Mouse (Mus musculus): ENCODE measurements around the gene Gabbr2. TPM values are rescaled to one million over a fixed set of nuclear protein-coding genes. Genes with fewer than 3 reads are reported as not detected.

Gabbr2 gene
- polyA plus RNA-seq, 1 experiment from 2014 or later = 3.0 TPM

GRCm38 (mm10) chr4:46675272-46675785 lies 316.3 kb downstream of the Gabbr2 start:
- Histone ChIP-seq H3K27ac (no peak overlapping the region), H3K9ac (no peak overlapping the region), H3K4me1 (no peaks in the 10 kb centered on the region), H3K4me2 (replicated peaks) (no peak overlapping the region), H3K4me3 (no peak overlapping the region), H3K36me3 (no peaks in the 10 kb centered on the region), H3K9me3 (no peaks in the 10 kb centered on the region), H3K27me3 (replicated peaks) (no peaks in the 10 kb centered on the region)
- WGBS = 84% methylated on average over 11 of the region's 11 CpGs
- ATAC-seq (ENCODE audit: low FRiP score, low read depth) = no peak

DNA sequence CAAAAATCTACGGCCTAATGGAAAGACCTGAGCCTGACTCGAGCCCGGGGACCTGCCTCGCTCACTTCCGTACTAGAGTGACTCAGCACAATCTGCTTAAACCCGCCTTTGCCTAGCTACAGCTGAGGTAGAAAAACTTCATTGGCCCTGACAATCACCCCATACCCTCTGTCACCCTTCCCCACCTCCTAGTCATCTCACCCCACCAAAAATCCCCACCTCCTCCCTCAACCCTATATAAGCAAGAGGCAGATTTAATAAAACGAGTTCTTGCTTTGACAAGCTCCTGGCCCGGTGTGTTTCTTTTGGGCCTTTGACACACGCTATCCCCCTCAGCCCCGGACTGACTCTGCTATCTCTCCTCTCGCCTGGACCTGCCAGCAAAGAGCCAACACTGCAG lies 323.1 kb downstream of the Gabbr2 start:
- no peaks in the 10 kb centered on the region for H3K27me3 ChIP-seq (replicated peaks)
- no peak for ATAC-seq (ENCODE audit: low FRiP score, low read depth)
- no peak overlapping the region for H3K4me2 ChIP-seq (replicated peaks)
- no peak overlapping the region for H3K27ac ChIP-seq
- H3K4me1 ChIP-seq = peaks cover 14% of the 10 kb centered on the region
- H3K4me3 ChIP-seq = no peak overlapping the region
- no peaks in the 10 kb centered on the region for H3K9me3 ChIP-seq
- 70% methylated on average over 11 of the region's 11 CpGs for WGBS
- H3K9ac ChIP-seq = no peak overlapping the region
- H3K36me3 ChIP-seq = no peaks in the 10 kb centered on the region

DNA sequence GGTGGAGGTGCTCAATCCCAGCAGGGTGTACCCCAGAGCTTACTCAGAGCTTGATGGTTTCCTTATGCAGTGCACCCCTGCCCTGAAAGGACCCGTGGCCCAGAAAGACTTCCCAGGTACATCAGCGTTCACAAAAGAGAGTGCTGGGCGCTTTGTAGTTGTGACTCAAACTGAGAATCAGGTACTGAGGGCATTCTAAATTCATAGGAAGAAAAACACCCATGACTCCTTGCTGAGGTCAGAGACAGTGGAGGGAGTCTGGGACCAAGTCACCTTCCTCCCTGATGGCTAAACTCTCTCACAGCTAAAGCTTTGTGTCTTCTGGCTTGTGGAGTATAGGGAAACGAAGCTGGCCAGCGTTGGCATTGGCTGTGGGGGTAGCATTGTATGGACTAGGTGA lies 325.3 kb downstream of the Gabbr2 start:
- no peak overlapping the region for H3K9ac ChIP-seq
- no peak overlapping the region for H3K27ac ChIP-seq
- no peak overlapping the region for H3K4me3 ChIP-seq
- H3K27me3 ChIP-seq (replicated peaks) = no peaks in the 10 kb centered on the region
- WGBS = 70% methylated on average over 5 of the region's 5 CpGs
- peaks cover 19% of the 10 kb centered on the region for H3K4me1 ChIP-seq
- ATAC-seq (ENCODE audit: low FRiP score, low read depth) = no peak
- H3K36me3 ChIP-seq = no peaks in the 10 kb centered on the region
- no peaks in the 10 kb centered on the region for H3K9me3 ChIP-seq
- H3K4me2 ChIP-seq (replicated peaks) = no peak overlapping the region

DNA sequence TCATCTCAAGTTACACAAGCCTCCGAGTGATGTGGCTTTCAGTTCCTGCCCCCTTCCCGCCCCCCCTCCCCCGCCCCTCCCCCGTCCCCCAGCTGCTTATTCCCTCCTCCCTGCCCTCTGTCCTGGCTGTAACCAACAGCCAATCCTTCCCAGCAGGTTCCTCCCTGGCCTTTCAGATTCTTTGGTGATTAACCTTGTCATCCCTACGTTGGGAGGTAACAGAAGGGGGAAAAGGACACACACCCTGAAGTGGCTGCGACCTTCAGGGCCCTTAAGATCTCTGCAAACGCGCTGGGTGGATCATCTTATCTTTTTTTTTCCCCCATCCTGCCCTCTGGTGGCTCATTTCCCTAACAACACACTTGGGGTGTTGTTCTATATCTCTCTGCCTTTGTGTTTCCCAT lies 326.3 kb downstream of the Gabbr2 start:
- H3K4me2 ChIP-seq (replicated peaks) = peak overlapping the region; percentile 70
- H3K4me3 ChIP-seq = no peak overlapping the region
- peaks cover 19% of the 10 kb centered on the region for H3K4me1 ChIP-seq
- H3K27me3 ChIP-seq (replicated peaks) = no peaks in the 10 kb centered on the region
- H3K9ac ChIP-seq = no peak overlapping the region
- ATAC-seq (ENCODE audit: low FRiP score, low read depth) = no peak
- no peaks in the 10 kb centered on the region for H3K36me3 ChIP-seq
- no peaks in the 10 kb centered on the region for H3K9me3 ChIP-seq
- no peak overlapping the region for H3K27ac ChIP-seq
- 2% methylated on average over 8 of the region's 8 CpGs for WGBS

- Histone ChIP-seq H3K27me3 (replicated peaks) (no peaks in the 10 kb centered on the region), H3K27ac (peak overlapping the region; percentile 81), H3K9ac (peak overlapping the region; percentile 61), H3K4me3 (peak overlapping the region; percentile 34), H3K9me3 (no peaks in the 10 kb centered on the region), H3K36me3 (no peaks in the 10 kb centered on the region), H3K4me1 (peaks cover 19% of the 10 kb centered on the region), H3K4me2 (replicated peaks) (peak overlapping the region; percentile 70)
- ATAC-seq (ENCODE audit: low FRiP score, low read depth) = peak; percentile 93
- WGBS = 1% methylated on average over 34 of the region's 34 CpGs
Observed at GRCm38 (mm10) chr4:46664123-46665009, 327.3 kb downstream of the Gabbr2 start.

- Histone ChIP-seq H3K27me3 (replicated peaks) (no peaks in the 10 kb centered on the region), H3K36me3 (no peaks in the 10 kb centered on the region), H3K4me2 (replicated peaks) (no peak overlapping the region), H3K27ac (no peak overlapping the region), H3K4me3 (no peak overlapping the region), H3K4me1 (peaks cover 19% of the 10 kb centered on the region), H3K9me3 (no peaks in the 10 kb centered on the region), H3K9ac (no peak overlapping the region)
- ATAC-seq (ENCODE audit: low FRiP score, low read depth) = no peak
- 78% methylated on average over 9 of the region's 9 CpGs for WGBS
Observed at GRCm38 (mm10) chr4:46661433-46661832, 330.2 kb downstream of the Gabbr2 start.

- peaks cover 8% of the 10 kb centered on the region; the same call in 1 of the 2 replicates for H3K4me1 ChIP-seq
- H3K9me3 ChIP-seq = no peaks in the 10 kb centered on the region
- H3K27ac ChIP-seq = no peak overlapping the region
- H3K27me3 ChIP-seq (replicated peaks) = no peaks in the 10 kb centered on the region
- 55% methylated on average over 5 of the region's 5 CpGs for WGBS
- H3K36me3 ChIP-seq = no peaks in the 10 kb centered on the region
- ATAC-seq (ENCODE audit: low FRiP score, low read depth) = no peak
- H3K9ac ChIP-seq = no peak overlapping the region
- no peak overlapping the region for H3K4me2 ChIP-seq (replicated peaks)
- no peak overlapping the region for H3K4me3 ChIP-seq
Observed at GRCm38 (mm10) chr4:46658946-46659345, 332.7 kb downstream of the Gabbr2 start.

DNA sequence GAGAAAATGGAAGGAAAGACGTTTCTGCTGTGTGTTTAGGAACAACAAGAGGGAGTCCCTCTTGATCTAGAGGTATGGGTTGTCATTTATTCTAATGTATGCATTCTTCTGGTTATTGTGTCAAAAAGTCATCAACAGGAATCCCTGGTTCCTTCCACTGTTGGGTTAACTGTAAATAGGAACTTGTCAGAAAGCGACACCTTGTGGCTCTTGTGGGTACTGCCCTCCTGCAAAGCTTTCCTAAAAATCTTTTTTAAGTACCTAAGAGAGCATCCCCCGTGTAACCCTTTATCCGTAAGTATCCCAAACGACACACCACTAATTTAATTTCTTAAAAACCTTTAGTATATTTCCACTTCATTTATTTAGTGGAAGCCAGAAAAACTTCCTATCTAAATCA lies 334.6 kb downstream of the Gabbr2 start:
- Histone ChIP-seq H3K36me3 (no peaks in the 10 kb centered on the region), H3K4me1 (no peaks in the 10 kb centered on the region), H3K27me3 (replicated peaks) (peaks cover 6% of the 10 kb centered on the region; the same call in 1 of the 2 replicates), H3K27ac (no peak overlapping the region), H3K9ac (no peak overlapping the region), H3K9me3 (no peaks in the 10 kb centered on the region), H3K4me3 (no peak overlapping the region), H3K4me2 (replicated peaks) (no peak overlapping the region)
- WGBS = 14% methylated on average over 5 of the region's 5 CpGs
- ATAC-seq (ENCODE audit: low FRiP score, low read depth) = no peak

GRCm38 (mm10) chr4:46655956-46656355 lies 335.7 kb downstream of the Gabbr2 start:
- no peak overlapping the region for H3K9ac ChIP-seq
- peaks cover 14% of the 10 kb centered on the region; the same call in 1 of the 2 replicates for H3K27me3 ChIP-seq (replicated peaks)
- no peak overlapping the region for H3K4me3 ChIP-seq
- H3K4me1 ChIP-seq = no peaks in the 10 kb centered on the region
- no peaks in the 10 kb centered on the region for H3K36me3 ChIP-seq
- ATAC-seq (ENCODE audit: low FRiP score, low read depth) = no peak
- H3K9me3 ChIP-seq = no peaks in the 10 kb centered on the region
- no peak overlapping the region for H3K27ac ChIP-seq
- 74% methylated on average over 2 of the region's 2 CpGs for WGBS
- no peak overlapping the region for H3K4me2 ChIP-seq (replicated peaks)

DNA sequence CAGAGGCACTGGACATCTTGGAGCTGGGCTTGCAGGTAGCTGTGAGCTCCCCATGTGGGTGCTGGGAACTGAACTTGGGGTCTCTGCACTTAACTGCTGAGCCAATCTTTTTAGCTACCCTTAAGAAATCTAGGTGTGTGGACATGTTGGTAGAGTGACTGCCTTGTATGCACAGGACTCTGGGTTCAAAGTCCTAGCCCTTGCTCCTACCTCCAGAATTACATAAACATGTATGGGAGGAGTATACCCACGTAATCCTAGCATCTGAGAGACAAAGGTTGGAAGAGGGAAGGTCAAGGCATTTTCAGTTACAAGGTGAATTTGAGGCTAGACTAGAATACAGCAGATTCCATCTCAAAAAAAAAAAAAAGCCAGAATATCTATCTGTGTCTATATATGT lies 336.4 kb downstream of the Gabbr2 start:
- Histone ChIP-seq H3K4me1 (no peaks in the 10 kb centered on the region), H3K27ac (no peak overlapping the region), H3K27me3 (replicated peaks) (peaks cover 14% of the 10 kb centered on the region; the same call in 1 of the 2 replicates), H3K9me3 (no peaks in the 10 kb centered on the region), H3K4me3 (no peak overlapping the region), H3K9ac (no peak overlapping the region), H3K4me2 (replicated peaks) (no peak overlapping the region), H3K36me3 (no peaks in the 10 kb centered on the region)
- ATAC-seq (ENCODE audit: low FRiP score, low read depth) = no peak
- WGBS = 58% methylated on average over 1 of the region's 1 CpGs

DNA sequence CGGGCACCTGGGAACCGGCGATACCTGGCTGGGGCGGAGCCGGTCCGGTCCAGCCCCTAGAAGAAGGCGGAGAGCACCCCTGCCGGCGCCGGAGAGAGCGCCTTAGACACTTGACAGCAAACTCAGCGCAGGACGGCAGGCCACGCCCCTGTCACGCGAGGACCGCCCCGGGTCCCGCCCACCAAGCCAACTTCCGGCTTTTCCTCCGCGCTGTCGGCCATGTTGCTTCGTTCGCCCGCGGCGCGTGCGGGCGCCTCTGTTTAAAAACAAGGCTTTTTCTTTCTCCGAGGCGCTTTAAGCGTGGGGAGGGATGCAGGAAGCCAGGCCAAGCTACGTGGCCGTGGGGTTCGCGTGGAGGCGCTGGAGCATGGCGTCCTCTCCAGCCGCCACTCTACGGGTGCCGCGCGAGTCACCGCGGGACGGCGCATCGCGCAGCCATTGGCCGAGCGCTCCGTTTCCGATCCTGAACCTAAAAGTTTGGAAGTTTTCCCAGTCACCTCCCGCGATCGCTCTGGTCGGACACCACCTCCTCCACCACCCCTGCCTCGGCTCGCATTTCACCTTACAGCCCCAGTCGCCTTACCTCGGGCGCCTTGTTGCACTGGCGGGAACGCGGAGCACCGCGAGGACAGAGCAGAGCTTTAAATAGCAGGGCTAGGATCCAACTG lies 341.5 kb downstream of the Gabbr2 start, which contains the start of gene Tbc1d2:
TSS of gene Tbc1d2 (minus strand) at position 124 of the 668 bp plus-strand sequence.
- under 1% methylated on average over 69 of the region's 69 CpGs for WGBS
- peaks cover 31% of the 10 kb centered on the region for H3K27me3 ChIP-seq (replicated peaks)

DNA sequence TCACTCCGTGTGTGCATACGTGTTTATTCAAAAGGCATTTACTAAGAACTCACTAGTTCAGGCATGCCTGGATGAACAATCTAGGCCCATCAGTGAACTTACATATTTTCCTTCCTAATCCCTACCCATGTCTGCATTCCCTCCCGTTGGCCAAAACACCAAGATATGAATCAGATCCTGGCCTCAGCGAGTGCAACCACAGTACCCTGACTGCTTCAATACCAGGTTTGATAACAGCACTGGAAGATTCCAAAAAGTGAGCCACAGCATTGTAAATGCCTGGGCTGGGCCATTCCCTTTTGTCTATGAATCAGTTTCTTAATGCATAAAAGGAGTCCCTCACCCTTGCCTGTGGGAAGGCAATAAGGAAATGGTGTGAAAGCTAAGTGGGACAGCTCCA lies 342.5 kb downstream of the Gabbr2 start:
- Histone ChIP-seq H3K27ac (no peak overlapping the region), H3K27me3 (replicated peaks) (peaks cover 31% of the 10 kb centered on the region), H3K36me3 (no peaks in the 10 kb centered on the region), H3K4me3 (0 out of 2 replicates have a peak overlapping the region, but pooled peaks have one; percentile 66), H3K9ac (no peak overlapping the region), H3K9me3 (no peaks in the 10 kb centered on the region), H3K4me1 (peaks cover 4% of the 10 kb centered on the region; the same call in 1 of the 2 replicates), H3K4me2 (replicated peaks) (peak overlapping the region; percentile 89)
- WGBS = 69% methylated on average over 4 of the region's 4 CpGs
- no peak for ATAC-seq (ENCODE audit: low FRiP score, low read depth)

More for the DNA sequence above, 341.5 kb downstream of the Gabbr2 start, which contains the start of gene Tbc1d2:
- peak within 1 kb of the TSS; percentile 89 for H3K4me2 ChIP-seq (replicated peaks)
- peak within 1 kb of the TSS; percentile 66 for H3K4me3 ChIP-seq
- H3K36me3 ChIP-seq = no peaks in the 10 kb centered on the region
- ATAC-seq (ENCODE audit: low FRiP score, low read depth) = peak; percentile 97
- H3K9me3 ChIP-seq = no peaks in the 10 kb centered on the region
- H3K4me1 ChIP-seq = peaks cover 4% of the 10 kb centered on the region; the same call in 1 of the 2 replicates
- peak within 1 kb of the TSS; percentile 61 for H3K9ac ChIP-seq
- 0 out of 2 replicates have a peak within 1 kb of the TSS, but pooled peaks have one; percentile 6 for H3K27ac ChIP-seq

All from neural tube, embryonic 12.5 days (tissue).